Mouse (Mus musculus) embryonic facial prominence, embryonic 11.5 days (tissue): ENCODE results near the gene Traf1. TPM values are rescaled to one million over a fixed set of nuclear protein-coding genes. Genes with fewer than 3 reads are reported as not detected.
A peak's percentile ranks its signal among the peaks of the same experiment; 100 is the strongest.

Source experiments
- ATAC-seq: fragments of 200-750 bp; cut with Nextera tagmentation; replicated peaks from 2 replicates; pipeline ENCODE4 v1.8.0; 2017; ENCODE audit warnings: low read depth; ENCODE audit not compliant: insufficient number of reproducible peaks, low FRiP score, low TSS enrichment
- DNase-seq: peaks from one replicate; pipeline ENCODE4 v3.0.0-alpha.2; 2015; ENCODE audit warnings: low spot score
- H3K27ac ChIP-seq: fragments of 300-500 bp; sonication (generic); replicated peaks from 2 replicates; pipeline ENCODE4 v1.5.1; 2014; ENCODE audit warnings: mild to moderate bottlenecking, low read depth, low read length, control low read depth
- H3K27me3 ChIP-seq: fragments of 300-500 bp; sonication (generic); 2 replicates; pipeline ENCODE4 v1.6.1; 2014; ENCODE audit warnings: mild to moderate bottlenecking, low read length, moderate library complexity, mixed read lengths; ENCODE audit not compliant: control insufficient read depth, insufficient read depth
- H3K36me3 ChIP-seq: fragments of 300-500 bp; sonication (generic); replicated peaks from 2 replicates; pipeline ENCODE4 v1.6.1; 2014; ENCODE audit warnings: low read depth, mild to moderate bottlenecking, low read length, moderate library complexity, mixed read lengths; ENCODE audit not compliant: control insufficient read depth, insufficient read depth
- H3K4me1 ChIP-seq: fragments of 300-500 bp; sonication (generic); 2 replicates; pipeline ENCODE4 v1.6.1; 2014; ENCODE audit warnings: low read length, mixed read lengths; ENCODE audit not compliant: control insufficient read depth, insufficient read depth
- H3K4me2 ChIP-seq: fragments of 300-500 bp; sonication (generic); 2 replicates; pipeline ENCODE4 v1.6.1; 2014; ENCODE audit warnings: low read depth, mild to moderate bottlenecking, control low read depth, low read length, moderate library complexity
- H3K4me3 ChIP-seq: fragments of 300-500 bp; sonication (generic); 2 replicates; pipeline ENCODE4 v1.5.1; 2014; ENCODE audit warnings: low read depth, low read length, control low read depth
- H3K9ac ChIP-seq: fragments of 300-500 bp; sonication (generic); replicated peaks from 2 replicates; pipeline ENCODE4 v1.6.1; 2014; ENCODE audit warnings: mild to moderate bottlenecking, control low read depth, low read length
- H3K9me3 ChIP-seq: fragments of 300-500 bp; sonication (generic); replicated peaks from 2 replicates; pipeline ENCODE4 v1.6.1; 2016; ENCODE audit warnings: mild to moderate bottlenecking, low read length, inconsistent platforms, mixed read lengths; ENCODE audit not compliant: control insufficient read depth
- WGBS: fragments of 180-500 bp; shearing (Covaris S2); extraction: QIAGEN DNeasy Blood & Tissue Kit; methylation state at CpG from one replicate; pipeline ENCODE4 v1.1.7; 2014; 5-methylcytosine and 5-hydroxymethylcytosine counted together
- polyA plus RNA-seq: library from polyadenylated mRNA; unstranded; fragments of >200 nt; fragmentation: Nextera tagmentation; extraction: Ambion mirVana; gene quantifications from 2 replicates; pipeline ENCODE4 v1.2.1, GENCODE M21; 2014

Gene Traf1
- polyA plus RNA-seq, 1 experiment from 2014 or later, result 0.35 TPM

GRCm38 (mm10) chr2:34922729-34923128 is 38.8 kb downstream of the Traf1 start:
- no peaks in the 10 kb centered on the region for H3K9me3 ChIP-seq
- no peak for ATAC-seq
- H3K4me1 ChIP-seq, result no peaks in the 10 kb centered on the region
- no peak overlapping the region for H3K4me2 ChIP-seq
- H3K27ac ChIP-seq, result no peak overlapping the region
- H3K9ac ChIP-seq, result no peak overlapping the region
- no peak overlapping the region for H3K4me3 ChIP-seq
- no peak for DNase-seq
- H3K27me3 ChIP-seq, result no peaks in the 10 kb centered on the region
- H3K36me3 ChIP-seq, result no peaks in the 10 kb centered on the region
- WGBS, result 20% methylated on average over 2 of the region's 2 CpGs

GRCm38 (mm10) chr2:34920144-34920543 is 41.4 kb downstream of the Traf1 start:
- Histone ChIP-seq H3K4me2 (no peak overlapping the region), H3K36me3 (no peaks in the 10 kb centered on the region), H3K9ac (no peak overlapping the region), H3K4me3 (no peak overlapping the region), H3K9me3 (no peaks in the 10 kb centered on the region), H3K4me1 (no peaks in the 10 kb centered on the region), H3K27me3 (no peaks in the 10 kb centered on the region; the same call in none of the 2 replicates), H3K27ac (no peak overlapping the region)
- no peak for DNase-seq
- WGBS, result 57% methylated on average over 2 of the region's 2 CpGs
- ATAC-seq, result no peak

GRCm38 (mm10) chr2:34915103-34915502 is 46.5 kb downstream of the Traf1 start:
- no peaks in the 10 kb centered on the region for H3K9me3 ChIP-seq
- H3K27ac ChIP-seq, result no peak overlapping the region
- H3K4me1 ChIP-seq, result no peaks in the 10 kb centered on the region; the same call in 1 of the 2 replicates
- no peak overlapping the region for H3K9ac ChIP-seq
- no peak for ATAC-seq
- no peak overlapping the region for H3K4me3 ChIP-seq
- H3K4me2 ChIP-seq, result no peak overlapping the region
- no peaks in the 10 kb centered on the region for H3K36me3 ChIP-seq
- no peak for DNase-seq
- peaks cover 23% of the 10 kb centered on the region for H3K27me3 ChIP-seq
- WGBS, result 25% methylated on average over 2 of the region's 2 CpGs

GRCm38 (mm10) chr2:34914823-34915082 is 46.8 kb downstream of the Traf1 start:
- DNase-seq, result no peak
- Histone ChIP-seq H3K36me3 (no peaks in the 10 kb centered on the region), H3K9ac (no peak overlapping the region), H3K27ac (no peak overlapping the region), H3K4me1 (no peaks in the 10 kb centered on the region; the same call in 1 of the 2 replicates), H3K9me3 (no peaks in the 10 kb centered on the region), H3K27me3 (peaks cover 23% of the 10 kb centered on the region), H3K4me3 (no peak overlapping the region), H3K4me2 (no peak overlapping the region)
- 7% methylated on average over 2 of the region's 2 CpGs for WGBS
- ATAC-seq, result no peak

- WGBS, result 5% methylated on average over 37 of the region's 50 CpGs
- Histone ChIP-seq H3K27me3 (peaks cover 23% of the 10 kb centered on the region), H3K4me2 (peak overlapping the region; percentile 98), H3K9me3 (no peaks in the 10 kb centered on the region), H3K27ac (no peak overlapping the region), H3K4me3 (peak overlapping the region; percentile 63), H3K4me1 (no peaks in the 10 kb centered on the region; the same call in 1 of the 2 replicates), H3K36me3 (no peaks in the 10 kb centered on the region), H3K9ac (peak overlapping the region; percentile 59)
- DNase-seq, result peak; percentile 34
- ATAC-seq, result peak; percentile 42; the same call in 1 of the 2 replicates
Observed at GRCm38 (mm10) chr2:34914069-34914822, 47.3 kb downstream of the Traf1 start.

GRCm38 (mm10) chr2:34913218-34914068 is 48.1 kb downstream of the Traf1 start, which contains the start of gene Phf19:
TSS of gene Phf19 (minus strand) at chr2:34914026.
- H3K9ac ChIP-seq, result peak within 1 kb of the TSS; percentile 59
- no peaks in the 10 kb centered on the region; the same call in 1 of the 2 replicates for H3K4me1 ChIP-seq
- peak within 1 kb of the TSS; percentile 63 for H3K4me3 ChIP-seq
- ATAC-seq (no peak; the same call in 1 of the 2 replicates), DNase-seq (peak; percentile 30)
- under 1% methylated on average over 59 of the region's 64 CpGs for WGBS
- H3K9me3 ChIP-seq, result no peaks in the 10 kb centered on the region
- H3K27ac ChIP-seq, result no peak within 1 kb of the TSS
- H3K36me3 ChIP-seq, result no peaks in the 10 kb centered on the region
- H3K4me2 ChIP-seq, result peak within 1 kb of the TSS; percentile 98
- peaks cover 23% of the 10 kb centered on the region for H3K27me3 ChIP-seq

GRCm38 (mm10) chr2:34912613-34913012 is 49.0 kb downstream of the Traf1 start:
- ATAC-seq, result no peak
- 35% methylated on average over 7 of the region's 7 CpGs for WGBS
- Histone ChIP-seq H3K9me3 (no peaks in the 10 kb centered on the region), H3K4me2 (no peak overlapping the region), H3K27me3 (peaks cover 23% of the 10 kb centered on the region), H3K36me3 (no peaks in the 10 kb centered on the region), H3K9ac (no peak overlapping the region), H3K4me3 (no peak overlapping the region), H3K27ac (no peak overlapping the region), H3K4me1 (no peaks in the 10 kb centered on the region; the same call in 1 of the 2 replicates)
- DNase-seq, result no peak

GRCm38 (mm10) chr2:34911871-34912270 is 49.7 kb downstream of the Traf1 start:
- Histone ChIP-seq H3K36me3 (no peaks in the 10 kb centered on the region), H3K27me3 (peaks cover 23% of the 10 kb centered on the region), H3K4me1 (no peaks in the 10 kb centered on the region; the same call in 1 of the 2 replicates), H3K4me3 (no peak overlapping the region), H3K27ac (no peak overlapping the region), H3K4me2 (no peak overlapping the region), H3K9ac (no peak overlapping the region), H3K9me3 (no peaks in the 10 kb centered on the region)
- 83% methylated on average over 5 of the region's 5 CpGs for WGBS
- no peak for DNase-seq
- ATAC-seq, result no peak
